Mouse (Mus musculus): ENCODE results near the gene Ndufs3. TPM values are rescaled to one million over a fixed set of nuclear protein-coding genes. Genes with fewer than 3 reads are reported as not detected.

Ndufs3 gene
- 100 to 1,000 TPM; 354 to 392 TPM for total RNA-seq (2021)
- long read RNA-seq, experiment 1, transcript Ndufs3-201 (7 exons, 1,046 nt): major isoform, 379 of 410 reads
- long read RNA-seq, experiment 1, partial matches to known transcripts: 16 of 410 reads
- long read RNA-seq, experiment 1, other reads (novel, unspliced or antisense): 15 of 410 reads
- long read RNA-seq, experiment 2, transcript Ndufs3-201 (7 exons, 1,046 nt): major isoform, 305 of 336 reads
- long read RNA-seq, experiment 2, partial matches to known transcripts: 3 of 336 reads
- long read RNA-seq, experiment 2, other reads (novel, unspliced or antisense): 26 of 336 reads

DNA sequence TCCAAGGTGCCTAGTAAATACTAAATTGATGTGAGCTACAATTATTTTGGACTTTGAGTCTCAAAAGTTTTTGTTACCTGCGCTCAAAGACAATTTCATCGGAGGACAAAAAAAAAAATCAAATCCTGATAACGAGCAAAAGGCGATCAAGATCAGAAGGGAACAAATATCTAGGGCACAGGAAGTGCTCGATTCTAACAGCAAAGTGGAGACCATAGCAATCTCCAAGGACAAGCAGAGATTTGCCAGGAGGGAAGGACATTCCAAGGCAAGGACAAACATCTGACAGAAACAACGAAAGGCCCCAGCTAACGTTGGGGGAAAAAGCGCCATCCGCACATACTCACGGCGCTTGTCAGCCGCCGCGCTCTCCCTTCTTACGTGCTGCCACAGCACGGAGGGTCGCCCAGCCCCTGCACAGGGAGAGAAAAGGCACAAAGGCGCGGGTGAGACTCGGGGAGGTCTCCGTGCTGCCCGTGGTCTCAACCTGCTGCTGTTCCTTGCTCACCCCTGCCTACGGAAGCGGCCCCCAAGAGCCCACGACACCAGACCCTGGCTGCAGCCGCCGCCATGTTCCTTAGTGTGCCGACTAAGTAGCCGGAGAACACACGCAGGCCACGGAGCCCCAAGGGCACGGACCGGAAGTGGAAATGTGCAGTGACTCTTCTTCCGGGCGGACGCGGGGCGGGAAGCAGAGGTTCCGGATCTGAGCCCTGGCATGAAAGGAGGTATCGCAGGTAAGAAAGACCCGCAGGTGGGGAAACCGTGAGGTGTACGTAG lies at the start of gene Ndufs3, which contains the start of gene Kbtbd4:
TSS of gene Ndufs3 (minus strand) at position 752 of the 780 bp plus-strand sequence.
TSS of gene Kbtbd4 (plus strand) at position 665 of the 780 bp plus-strand sequence.
- peak; percentile 67 to 79 for DNase-seq (ENCODE audit: low spot score in 2 of 2)

DNA sequence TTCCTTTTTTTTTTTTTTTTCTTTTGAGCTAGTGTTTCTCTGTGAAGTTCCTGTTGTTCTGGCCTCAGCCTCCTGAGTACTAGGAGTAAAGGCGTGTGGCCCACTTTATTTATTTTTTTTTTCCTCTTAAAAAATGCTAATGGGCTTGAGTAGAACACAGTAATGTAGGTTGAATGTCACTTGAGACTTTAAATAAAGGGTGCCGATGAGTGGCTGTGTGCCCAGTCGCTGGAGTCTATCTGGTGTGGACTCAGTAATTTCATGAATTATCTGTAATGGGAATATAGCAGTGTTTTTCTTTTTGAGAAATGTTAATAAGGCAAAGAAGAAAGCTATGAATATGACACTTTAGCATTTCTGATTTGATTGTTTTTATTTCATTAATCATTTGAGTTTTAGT lies 48.8 kb upstream of the Ndufs3 start:
- DNase-seq (ENCODE audit: low spot score in 2 of 2): no peak

DNA sequence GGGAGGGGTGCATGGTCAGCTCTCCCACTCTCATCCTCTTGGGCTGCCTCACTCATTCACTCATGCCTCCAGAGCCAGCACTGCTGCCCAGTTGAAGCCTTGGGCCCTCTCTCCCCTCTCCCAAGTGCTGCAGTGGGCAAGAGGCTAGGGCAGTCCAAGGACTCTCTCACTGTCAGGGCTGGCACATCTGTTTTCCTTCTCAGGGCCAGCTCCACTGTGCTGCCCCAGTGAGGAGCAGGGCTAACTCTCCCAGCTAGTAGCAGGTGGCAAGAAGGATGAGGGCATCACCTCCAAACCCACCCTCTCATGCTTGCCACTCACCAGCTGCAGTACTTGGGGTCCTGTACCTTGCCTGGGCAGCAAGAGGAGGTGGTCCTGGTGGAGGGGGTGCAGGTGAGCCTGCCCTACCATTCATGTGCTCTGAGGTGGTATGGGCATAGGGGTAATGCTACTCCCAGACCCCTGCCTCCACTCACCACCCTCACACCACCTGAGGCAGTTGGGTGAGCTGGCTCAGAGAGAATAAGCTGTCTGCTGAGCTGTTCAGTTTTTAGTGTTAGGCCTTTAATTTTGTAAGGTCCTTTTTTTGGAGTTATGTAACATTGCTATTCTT lies 46.1 kb upstream of the Ndufs3 start:
- peak in 1 of 2 experiments; percentile 3 for DNase-seq (ENCODE audit: low spot score in 2 of 2)

DNA sequence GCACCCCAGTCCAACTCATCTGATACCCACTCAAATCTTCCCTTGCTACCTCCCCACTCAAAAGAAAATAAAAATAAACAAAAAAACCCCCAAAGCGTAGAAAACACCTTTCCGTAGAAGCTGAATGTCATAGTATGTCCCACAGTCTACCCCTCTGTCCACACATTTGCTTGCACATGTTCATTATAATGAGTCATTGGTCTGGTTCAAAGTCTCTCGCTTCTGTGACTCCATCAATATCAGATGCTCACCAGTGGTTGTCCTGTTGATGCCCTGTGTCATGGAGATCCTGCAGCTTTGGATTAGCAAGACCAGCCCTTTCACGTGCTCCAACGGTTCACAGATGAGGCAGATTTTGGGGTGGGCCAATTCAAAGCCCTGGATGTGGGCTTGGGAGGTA lies 45.5 kb upstream of the Ndufs3 start:
- DNase-seq (ENCODE audit: low spot score in 2 of 2): no peak

DNA sequence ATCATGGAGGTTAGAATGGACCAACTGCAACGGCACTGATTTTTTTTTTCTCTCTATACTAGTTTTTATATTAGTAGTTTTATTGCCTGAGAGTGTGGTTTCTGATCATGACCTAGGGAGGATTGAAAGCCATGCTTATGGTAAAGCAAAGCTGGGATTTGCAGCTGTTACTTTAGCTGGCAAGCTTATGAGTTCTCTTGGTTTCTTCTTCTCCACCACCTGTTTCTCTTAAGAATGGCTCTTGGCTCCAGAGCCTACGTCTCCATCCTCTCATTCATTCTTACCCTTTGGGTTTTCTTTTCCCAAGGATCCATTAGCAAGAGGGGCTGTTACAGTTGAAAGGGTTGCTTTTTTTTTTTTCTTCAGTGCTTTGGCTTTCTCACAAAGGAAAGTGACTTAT lies 37.1 kb upstream of the Ndufs3 start:
- no peak for DNase-seq (ENCODE audit: low spot score in 2 of 2)

DNA sequence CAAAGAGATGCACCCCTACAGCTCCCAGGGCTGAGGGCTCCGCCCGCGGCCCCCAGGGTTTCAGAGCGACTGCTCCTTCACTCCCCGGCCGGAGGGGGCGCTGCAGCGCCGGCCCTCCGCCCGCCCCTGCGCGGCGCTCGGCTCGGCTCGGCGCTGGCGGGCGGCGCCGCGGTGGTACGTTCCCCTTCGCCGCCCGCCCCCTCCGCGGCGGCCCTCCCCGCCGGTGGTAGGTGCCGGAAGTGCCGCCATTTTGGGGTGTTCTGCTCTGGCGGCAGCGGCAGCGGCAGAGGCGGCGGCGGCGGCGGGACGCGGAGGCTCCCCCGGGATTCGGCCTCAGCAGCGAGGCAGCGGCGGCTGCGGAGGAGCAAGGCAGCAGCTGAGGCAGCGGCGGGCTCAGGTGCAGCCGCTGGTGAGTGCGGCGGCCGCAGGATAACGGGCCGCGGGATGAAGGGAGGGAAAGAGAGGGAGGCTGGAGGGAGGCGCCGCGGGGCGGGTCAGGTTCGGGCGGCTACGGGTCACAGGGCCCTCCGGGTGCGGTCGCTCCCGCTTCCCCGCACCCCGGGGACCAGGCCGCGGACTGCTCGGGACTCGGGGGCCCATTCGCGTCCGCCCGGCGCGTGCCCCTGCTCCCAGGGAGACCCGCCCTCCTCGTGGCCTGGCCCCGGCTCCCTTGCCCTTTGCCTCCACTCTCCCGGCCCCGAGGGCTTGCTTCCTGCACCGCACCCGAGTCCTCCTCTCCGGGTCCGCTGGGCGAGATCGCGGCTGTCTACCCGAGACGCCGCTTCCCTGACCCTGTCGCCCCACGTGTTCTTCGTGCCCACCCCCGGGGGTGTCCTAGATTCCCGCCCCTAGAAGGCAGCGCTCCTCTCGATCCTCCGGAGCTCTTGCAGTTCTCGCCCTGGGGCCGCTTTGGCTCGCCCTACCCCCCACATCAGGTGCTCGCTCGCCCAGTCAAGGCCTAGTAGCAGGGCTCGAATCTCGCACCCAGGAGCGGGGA lies 35.9 kb upstream of the Ndufs3 start, which contains the start of gene Celf1:
TSS of gene Celf1 (plus strand) at position 150 of the 997 bp plus-strand sequence.
- DNase-seq (ENCODE audit: low spot score in 2 of 2): peak; percentile 51 to 71

DNA sequence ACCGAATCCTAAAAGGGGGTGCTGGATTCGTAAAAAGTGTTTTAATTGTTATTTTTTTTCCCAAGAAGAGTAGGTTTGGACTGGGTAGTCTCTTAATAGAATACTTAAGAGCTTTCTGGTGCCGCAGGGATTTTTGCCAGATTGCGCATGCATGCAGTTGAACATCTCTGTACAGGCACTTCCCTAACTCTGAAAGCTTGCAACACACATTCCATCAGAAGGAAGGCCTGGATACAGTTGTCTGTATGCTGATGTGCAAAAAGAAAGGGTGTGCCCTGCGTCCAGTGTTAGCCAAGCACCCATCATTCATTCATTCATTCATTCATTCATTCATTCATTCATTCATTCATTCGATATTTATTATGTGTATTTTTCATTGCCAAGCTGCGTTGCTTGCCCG lies 35.1 kb upstream of the Ndufs3 start:
- DNase-seq (ENCODE audit: low spot score in 2 of 2): no peak

DNA sequence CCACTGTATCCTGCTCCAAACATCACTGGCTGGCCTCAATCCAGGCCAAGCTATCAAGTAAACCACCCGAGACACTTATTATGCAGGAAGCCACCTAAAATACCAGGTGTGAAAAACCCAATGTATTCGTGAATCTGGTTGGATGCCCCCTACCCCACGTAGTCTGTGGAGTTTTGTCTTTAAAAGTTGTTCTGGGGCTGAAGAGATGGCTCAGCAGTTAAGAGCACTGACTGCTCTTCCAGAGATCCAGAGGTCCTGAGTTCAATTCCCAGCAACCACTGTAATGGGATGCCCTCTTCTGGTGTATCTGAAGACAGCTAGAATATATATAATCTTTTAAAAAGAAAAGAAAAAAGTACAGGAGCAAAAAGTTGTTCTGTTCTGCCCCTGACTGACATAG lies 33.7 kb upstream of the Ndufs3 start:
- no peak for DNase-seq (ENCODE audit: low spot score in 2 of 2)

DNA sequence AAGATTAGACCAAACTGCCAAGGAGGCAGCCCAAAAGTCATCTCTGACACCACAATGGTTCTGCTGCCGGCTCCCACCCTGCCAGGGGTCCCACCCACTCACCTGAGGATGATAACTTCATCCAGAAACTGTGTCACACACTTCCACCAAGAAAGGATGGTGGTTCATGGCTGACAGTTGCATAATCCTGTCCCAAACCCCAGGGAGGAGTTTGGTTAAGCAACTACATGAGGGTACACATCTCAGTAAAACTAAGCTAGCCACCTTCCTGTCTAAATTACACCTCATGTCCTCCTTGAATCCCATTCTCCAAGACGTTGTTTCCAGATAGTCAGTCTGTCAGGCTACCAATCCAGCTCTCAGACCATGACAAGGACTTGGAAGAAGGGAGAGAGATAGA lies 27.6 kb upstream of the Ndufs3 start:
- no peak for DNase-seq (ENCODE audit: low spot score in 2 of 2)

DNA sequence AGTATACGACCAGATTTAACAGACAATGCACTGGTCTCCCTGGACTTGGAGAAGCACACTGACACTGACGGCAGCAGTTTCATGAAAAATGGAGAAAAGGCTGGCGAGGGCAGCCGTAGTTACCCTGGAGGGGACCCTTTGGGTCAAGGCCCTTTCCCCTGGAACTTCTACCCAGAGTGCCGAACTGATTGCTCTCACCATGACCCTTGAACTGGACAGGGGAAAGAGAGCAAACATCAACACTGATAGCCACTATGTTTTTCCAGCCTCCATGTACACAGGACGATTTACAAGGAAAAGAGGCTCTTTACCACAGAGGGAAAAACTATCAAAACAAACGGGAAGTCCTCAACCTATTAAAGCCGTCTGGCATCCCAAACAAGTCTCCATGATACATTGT lies 27.2 kb upstream of the Ndufs3 start:
- no peak for DNase-seq (ENCODE audit: low spot score in 2 of 2)

DNA sequence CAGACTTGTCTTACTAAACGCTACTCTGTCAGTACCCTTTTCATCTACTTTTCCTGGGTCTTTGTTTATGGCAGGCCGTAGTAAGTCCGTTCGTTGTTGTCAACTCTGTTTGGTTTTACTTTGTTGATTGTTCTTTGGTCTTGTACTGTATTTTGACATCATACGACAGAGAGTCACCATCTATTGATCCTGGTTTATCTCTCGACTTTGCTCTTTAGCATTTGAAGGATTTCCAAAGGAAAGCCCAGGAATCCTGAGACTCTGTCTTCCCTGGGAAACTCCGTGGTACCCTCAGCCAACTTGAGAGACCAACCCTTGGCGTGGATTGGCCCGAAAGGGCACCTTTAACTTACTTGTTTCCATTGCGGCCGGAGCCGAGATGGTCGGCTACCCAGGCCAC lies 23.9 kb upstream of the Ndufs3 start:
- DNase-seq (ENCODE audit: low spot score in 2 of 2): no peak

DNA sequence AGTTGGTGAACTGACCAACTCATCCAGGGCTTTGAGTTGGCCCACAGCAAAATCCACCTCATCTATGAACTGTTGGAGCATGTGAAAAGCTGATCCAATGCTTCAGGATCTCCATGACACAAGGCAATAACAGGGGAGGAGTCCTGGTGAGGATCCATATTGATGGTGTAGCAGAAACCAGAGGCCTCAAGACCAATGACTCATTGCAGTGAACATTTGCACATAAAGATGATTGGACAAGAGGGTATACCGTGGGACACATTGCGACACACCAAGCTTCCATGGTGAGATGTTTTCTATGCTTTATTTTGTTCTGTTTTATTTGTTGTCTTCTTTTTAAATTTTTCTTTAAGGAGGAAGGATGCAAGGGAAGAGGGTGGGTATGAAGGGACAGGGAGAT lies 18.0 kb upstream of the Ndufs3 start:
- no peak for DNase-seq (ENCODE audit: low spot score in 2 of 2)

DNA sequence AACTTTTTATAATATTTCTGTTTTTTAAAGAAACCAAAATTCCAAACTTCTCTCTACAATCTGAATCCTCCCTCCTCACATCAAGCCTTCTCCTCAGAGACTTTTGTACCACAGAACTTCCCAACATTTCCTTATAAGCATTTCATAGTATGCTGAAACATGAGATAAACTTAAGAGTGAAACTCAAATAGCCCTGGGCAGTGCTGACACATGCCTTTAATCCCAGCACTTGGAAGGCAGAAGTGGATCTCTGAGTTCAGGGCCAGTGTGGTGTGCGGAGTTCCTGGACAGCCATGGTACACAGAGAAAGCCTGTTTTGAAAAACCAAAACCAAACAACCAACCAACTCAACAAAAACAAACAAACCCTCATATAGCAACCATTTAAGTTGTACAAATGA lies 16.6 kb upstream of the Ndufs3 start:
- DNase-seq (ENCODE audit: low spot score in 2 of 2): no peak

DNA sequence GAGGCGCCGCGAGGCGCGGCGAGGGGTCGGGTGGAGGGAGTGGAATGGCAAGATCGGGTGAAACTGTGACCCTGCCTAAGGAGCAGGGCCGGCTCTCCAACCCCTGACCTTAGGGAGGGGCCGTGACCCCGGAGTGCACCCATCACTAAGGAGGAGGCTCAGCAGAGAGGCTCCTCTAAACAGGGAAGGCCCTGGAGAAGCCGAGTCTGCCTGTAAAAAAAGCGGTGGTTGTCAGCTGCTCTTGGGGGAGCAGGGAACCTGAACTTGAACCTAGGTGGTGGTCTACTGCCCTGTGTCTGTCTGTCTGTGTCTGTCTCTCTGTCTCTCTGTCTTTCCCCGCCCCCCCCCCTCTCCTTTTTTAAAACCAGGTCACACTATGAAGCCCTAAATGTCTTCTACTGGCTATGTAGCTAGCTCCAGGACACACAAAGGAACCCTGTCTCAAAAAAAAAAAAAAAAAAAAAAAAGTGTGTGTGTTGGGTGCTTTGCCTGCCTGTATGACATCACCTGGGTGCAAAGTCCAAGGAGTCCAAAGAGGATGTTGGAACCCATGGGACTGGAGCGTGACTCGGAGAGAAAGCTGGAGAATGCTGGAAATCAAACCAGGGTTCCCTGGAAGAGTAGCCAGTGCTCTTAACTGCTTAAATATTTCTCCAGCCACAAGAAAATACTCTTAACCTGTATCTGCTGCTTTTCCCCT lies 13.5 kb upstream of the Ndufs3 start:
- DNase-seq (ENCODE audit: low spot score in 2 of 2): peak in 1 of 2 experiments; percentile 12

DNA sequence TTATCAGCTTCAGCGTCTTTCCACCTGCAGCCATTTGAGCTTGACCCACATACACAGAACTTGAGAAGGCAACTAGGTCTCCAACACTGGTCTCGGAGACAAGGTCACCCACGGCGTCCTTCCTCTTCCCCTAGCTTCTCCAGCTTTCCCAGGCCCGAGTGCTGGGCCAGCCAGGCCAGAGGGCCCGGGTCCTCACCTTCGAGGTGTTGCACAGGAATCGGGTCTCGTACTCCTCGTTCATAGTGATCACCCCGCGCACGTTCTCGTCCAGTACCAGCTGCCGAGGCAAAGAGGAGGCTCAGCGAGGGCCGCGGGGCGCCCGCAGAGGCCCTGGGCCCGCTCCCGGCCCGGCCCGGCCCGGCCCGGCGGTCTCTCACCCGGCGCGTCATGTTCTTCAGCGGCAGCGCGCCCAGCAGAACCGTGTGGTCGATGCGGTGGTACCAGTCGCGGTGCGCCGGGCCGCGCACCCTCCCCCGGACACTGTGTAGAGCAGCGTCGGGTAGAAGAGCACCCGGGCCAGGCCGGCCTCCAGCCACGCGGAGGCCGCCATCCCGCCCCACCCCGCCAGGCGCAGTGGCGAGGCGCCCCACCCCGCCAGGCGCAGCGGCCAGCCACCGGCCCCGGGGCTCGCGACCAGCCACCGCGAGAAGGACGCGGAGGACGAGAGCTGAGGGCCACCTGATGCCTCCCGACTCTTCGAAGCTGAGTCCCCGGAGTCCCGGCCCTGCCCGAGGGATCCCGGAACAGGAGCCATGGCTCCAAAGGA lies 12.8 kb upstream of the Ndufs3 start:
- peak; percentile 50 for DNase-seq (ENCODE audit: low spot score in 2 of 2)

DNA sequence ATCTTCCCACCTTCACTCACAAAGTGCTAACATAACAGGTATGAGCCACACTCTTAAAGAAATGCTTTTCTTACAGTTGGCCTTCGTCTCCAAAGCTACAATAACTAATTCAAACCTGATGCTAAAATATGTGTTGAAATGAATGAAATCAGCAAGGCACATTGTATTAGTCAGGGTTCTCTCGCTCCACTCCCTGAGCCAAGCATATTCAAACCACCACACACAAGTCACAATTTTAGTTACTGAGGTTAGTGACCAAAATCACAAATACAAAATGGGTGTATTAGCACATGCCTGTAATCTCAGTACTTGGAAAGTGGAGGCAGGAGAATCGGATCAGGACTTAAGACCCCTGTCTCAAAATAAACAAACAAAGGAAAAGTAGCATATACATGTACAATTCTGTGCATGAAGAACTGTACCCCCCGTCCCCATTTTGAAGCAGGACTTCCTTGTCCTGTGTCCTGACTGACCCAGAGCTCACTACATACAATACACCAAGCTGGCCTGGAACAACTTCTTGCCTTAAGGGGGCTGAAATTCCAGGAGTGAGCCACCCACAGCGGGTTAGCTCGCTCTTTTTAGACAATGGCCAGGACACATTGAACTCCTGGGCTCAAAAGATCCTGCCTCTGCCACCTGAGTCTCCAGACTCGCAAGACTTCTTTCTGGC lies 12.1 kb upstream of the Ndufs3 start:
- DNase-seq (ENCODE audit: low spot score in 2 of 2): no peak

DNA sequence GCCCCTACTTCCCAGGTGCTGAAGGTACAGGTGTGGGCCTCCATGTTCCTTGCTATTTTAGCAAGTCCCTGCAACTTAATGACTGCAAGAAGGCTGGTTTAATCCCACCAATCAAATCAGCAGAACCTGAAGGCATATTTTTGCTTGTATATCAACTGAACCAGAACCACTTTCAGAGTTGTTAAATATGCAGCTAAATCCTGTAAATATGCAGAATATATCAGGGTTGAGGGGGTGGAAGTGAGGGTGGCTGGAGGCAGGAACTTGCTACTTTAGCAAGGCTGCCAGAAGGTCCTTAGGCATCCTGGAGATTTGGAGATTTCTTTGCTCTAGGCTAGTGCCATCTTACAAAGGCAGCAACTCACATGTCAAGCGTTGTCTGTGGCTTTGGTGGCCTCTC lies 10.9 kb upstream of the Ndufs3 start:
- no peak for DNase-seq (ENCODE audit: low spot score in 2 of 2)

DNA sequence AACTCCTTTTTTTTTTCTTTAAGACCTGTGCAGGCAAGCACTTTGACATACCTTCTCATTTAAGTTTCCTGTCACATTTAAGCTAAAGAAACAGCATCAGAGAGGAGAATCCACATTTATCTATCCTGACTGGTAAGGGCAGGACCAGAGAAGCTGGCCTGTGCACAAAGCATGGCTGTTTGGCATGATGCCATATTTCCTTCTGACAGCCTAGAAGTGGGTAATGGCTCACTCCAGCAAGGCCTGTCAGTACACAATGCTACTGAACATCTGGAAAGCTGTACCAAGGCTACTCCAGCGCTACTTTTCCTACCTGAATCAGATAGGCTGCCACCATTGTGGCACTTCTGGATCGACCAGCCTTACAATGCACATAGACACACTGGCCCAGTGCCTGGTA lies 9.0 kb upstream of the Ndufs3 start:
- DNase-seq (ENCODE audit: low spot score in 2 of 2): no peak

DNA sequence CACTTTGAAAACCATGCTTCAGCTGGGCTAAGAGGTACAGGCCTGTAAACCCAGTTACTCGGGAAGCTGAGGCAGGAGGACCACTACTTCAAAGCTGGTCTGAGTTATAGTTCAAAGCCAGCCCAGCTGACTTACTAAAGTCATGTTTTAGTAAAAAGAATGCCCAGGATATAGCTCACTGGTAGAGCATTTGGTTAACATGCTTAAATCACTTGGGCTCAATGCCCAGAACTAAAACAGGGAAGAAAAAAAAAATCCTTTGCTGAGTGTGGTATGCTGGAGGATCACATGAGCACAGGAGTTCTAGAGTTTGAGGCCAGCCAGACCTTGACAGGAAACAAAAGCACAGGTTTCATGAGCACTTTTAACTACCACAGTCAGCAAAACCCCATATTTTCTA lies 7.0 kb upstream of the Ndufs3 start:
- no peak for DNase-seq (ENCODE audit: low spot score in 2 of 2)
